Mouse (Mus musculus) bone marrow, adult 2 months (tissue): ENCODE data around the gene Ahctf1.

Experiments used
- CTCF ChIP-seq: fragments of 200-500 bp; IDR thresholded peaks from 2 replicates; pipeline ENCODE4 v1.5.1; 2011; ENCODE audit warnings: low read length, control low read depth; ENCODE audit not compliant: control insufficient read depth, insufficient read depth
- POLR2A ChIP-seq: fragments of 200-500 bp; IDR thresholded peaks from 2 replicates; pipeline ENCODE4 v1.6.1; 2011; ENCODE audit warnings: low read depth, mild to moderate bottlenecking, control low read depth, low read length, borderline replicate concordance; ENCODE audit not compliant: control insufficient read depth

- TF ChIP-seq CTCF: no peak
- TF ChIP-seq POLR2A: no peak
These were observed 2.3 kb upstream of the Ahctf1 start for GRCm38 (mm10) chr1:179805751-179806150.
